Mouse (Mus musculus) megakaryocyte, embryonic 14.5 days (primary cell): ENCODE measurements around the gene Ripor2. TPM values are rescaled to one million over a fixed set of nuclear protein-coding genes. Genes with fewer than 3 reads are reported as not detected.

Experiments used
- H3K27me3 ChIP-seq: replicated peaks from 2 replicates; pipeline ENCODE3; 2012; ENCODE audit warnings: inconsistent platforms
- H3K36me3 ChIP-seq: replicated peaks from 2 replicates; pipeline ENCODE3; 2012; ENCODE audit warnings: low read length, inconsistent platforms, mixed read lengths
- H3K4me1 ChIP-seq: 2 replicates; pipeline ENCODE4 v1.6.1; 2012; ENCODE audit warnings: inconsistent platforms
- H3K4me3 ChIP-seq: replicated peaks from 2 replicates; pipeline ENCODE3; 2012; ENCODE audit warnings: moderate library complexity, mild to moderate bottlenecking, inconsistent platforms
- H3K9me3 ChIP-seq: 2 replicates; pipeline ENCODE4 v1.6.1; 2012; ENCODE audit warnings: inconsistent platforms
- FLI1 ChIP-seq: IDR thresholded peaks from 2 replicates; pipeline ENCODE4 v1.6.1; 2012; ENCODE audit warnings: low read length, inconsistent platforms, mixed read lengths
- GATA1 ChIP-seq: IDR thresholded peaks from 3 replicates; pipeline ENCODE4 v1.6.1; 2012; ENCODE audit warnings: mixed read lengths, low read length, inconsistent platforms, borderline replicate concordance
- polyA plus RNA-seq: library from polyadenylated mRNA; stranded (reverse); fragments of >175 nt; gene quantifications from 2 replicates; pipeline ENCODE4 v1.2.3, GENCODE M21; 2012; ENCODE audit warnings: low replicate concordance; ENCODE audit not compliant: insufficient read depth

Gene Ripor2
- polyA plus RNA-seq, 1 experiment: 12.6 TPM

- Histone ChIP-seq H3K9me3 (no peaks in the 10 kb centered on the region), H3K4me1 (peaks cover 100% of the 10 kb centered on the region), H3K27me3 (no peaks in the 10 kb centered on the region), H3K36me3 (peaks cover 76% of the 10 kb centered on the region), H3K4me3 (peak overlapping the region; percentile 99)
- no peak for TF ChIP-seq GATA1
These were observed 59.8 kb downstream of the Ripor2 start for GRCm38 (mm10) chr13:24641491-24642430.

GRCm38 (mm10) chr13:24645146-24645545, 63.2 kb downstream of the Ripor2 start:
- H3K9me3 ChIP-seq: no peaks in the 10 kb centered on the region
- no peaks in the 10 kb centered on the region for H3K27me3 ChIP-seq
- H3K36me3 ChIP-seq: peaks cover 92% of the 10 kb centered on the region
- H3K4me3 ChIP-seq: peak overlapping the region; percentile 11
- TF ChIP-seq GATA1: no peak
- peaks cover 99% of the 10 kb centered on the region for H3K4me1 ChIP-seq

GRCm38 (mm10) chr13:24646324-24646723, 64.3 kb downstream of the Ripor2 start:
- H3K36me3 ChIP-seq: peaks cover 93% of the 10 kb centered on the region
- peaks cover 99% of the 10 kb centered on the region for H3K4me1 ChIP-seq
- no peaks in the 10 kb centered on the region for H3K27me3 ChIP-seq
- no peaks in the 10 kb centered on the region for H3K9me3 ChIP-seq
- TF ChIP-seq FLI1 (no peak), GATA1 (no peak)
- peak overlapping the region; percentile 44 for H3K4me3 ChIP-seq

- Histone ChIP-seq H3K27me3 (no peaks in the 10 kb centered on the region), H3K36me3 (peaks cover 95% of the 10 kb centered on the region), H3K9me3 (no peaks in the 10 kb centered on the region), H3K4me1 (peaks cover 99% of the 10 kb centered on the region), H3K4me3 (peak overlapping the region; percentile 34)
- TF ChIP-seq FLI1 (no peak), GATA1 (no peak)
These were observed 65.5 kb downstream of the Ripor2 start for GRCm38 (mm10) chr13:24647444-24647843.

- TF ChIP-seq FLI1 (no peak), GATA1 (no peak)
- Histone ChIP-seq H3K4me1 (peaks cover 99% of the 10 kb centered on the region), H3K4me3 (no peak overlapping the region), H3K9me3 (no peaks in the 10 kb centered on the region), H3K27me3 (no peaks in the 10 kb centered on the region), H3K36me3 (peaks cover 95% of the 10 kb centered on the region)
These were observed 66.0 kb downstream of the Ripor2 start for GRCm38 (mm10) chr13:24648027-24648426.

GRCm38 (mm10) chr13:24648668-24649067, 66.7 kb downstream of the Ripor2 start:
- Histone ChIP-seq H3K4me1 (peaks cover 99% of the 10 kb centered on the region), H3K27me3 (no peaks in the 10 kb centered on the region), H3K9me3 (no peaks in the 10 kb centered on the region), H3K4me3 (no peak overlapping the region), H3K36me3 (peaks cover 95% of the 10 kb centered on the region)
- TF ChIP-seq GATA1 (no peak), FLI1 (no peak)

GRCm38 (mm10) chr13:24649099-24649498, 67.1 kb downstream of the Ripor2 start:
- H3K4me3 ChIP-seq: no peak overlapping the region
- no peaks in the 10 kb centered on the region for H3K9me3 ChIP-seq
- H3K4me1 ChIP-seq: peaks cover 99% of the 10 kb centered on the region
- no peaks in the 10 kb centered on the region for H3K27me3 ChIP-seq
- peaks cover 95% of the 10 kb centered on the region for H3K36me3 ChIP-seq
- no peak for TF ChIP-seq FLI1
- TF ChIP-seq GATA1: no peak

GRCm38 (mm10) chr13:24651018-24651417, 69.0 kb downstream of the Ripor2 start:
- Histone ChIP-seq H3K36me3 (peaks cover 96% of the 10 kb centered on the region), H3K4me1 (peaks cover 99% of the 10 kb centered on the region), H3K9me3 (no peaks in the 10 kb centered on the region), H3K4me3 (no peak overlapping the region), H3K27me3 (no peaks in the 10 kb centered on the region)
- TF ChIP-seq GATA1 (no peak), FLI1 (no peak)

GRCm38 (mm10) chr13:24654919-24655635, 73.1 kb downstream of the Ripor2 start:
- Histone ChIP-seq H3K4me3 (peak overlapping the region; percentile 54), H3K9me3 (no peaks in the 10 kb centered on the region), H3K4me1 (peaks cover 83% of the 10 kb centered on the region), H3K36me3 (peaks cover 89% of the 10 kb centered on the region), H3K27me3 (no peaks in the 10 kb centered on the region)
- no peak for TF ChIP-seq GATA1
- no peak for TF ChIP-seq FLI1
